Mouse (Mus musculus): Measurements from ENCODE around the gene Musk.
"Not testable (repeated sequence)": the region's sequence is repeated elsewhere in the genome, so short reads cannot be mapped to it uniquely, and the experiment has no call there.

The Musk gene

DNA sequence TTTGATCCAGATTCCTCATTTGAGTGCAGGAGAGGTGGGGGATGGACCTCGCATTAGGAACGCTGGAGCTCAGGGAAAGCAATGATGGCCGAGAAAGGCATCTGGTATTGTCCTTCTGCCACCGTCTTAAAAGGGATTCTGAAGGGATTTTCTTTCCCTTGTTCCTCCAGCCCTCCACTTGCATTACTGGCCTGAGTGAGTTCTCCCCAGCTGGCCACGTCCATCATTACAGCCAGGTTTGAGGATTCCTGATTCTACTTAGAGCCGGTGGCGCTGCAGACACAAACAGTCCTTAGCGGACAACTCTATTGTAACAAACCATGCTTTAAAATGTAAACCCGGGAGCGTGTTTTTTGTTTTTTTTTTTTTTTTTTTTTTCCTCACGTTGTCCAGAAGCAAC lies at the start of gene Musk:
Gene Musk, plus strand, starts transcription at position 274 of the 400 bp plus-strand sequence.
- no peak for DNase-seq (ENCODE audit: low spot score in 2 of 2)

DNA sequence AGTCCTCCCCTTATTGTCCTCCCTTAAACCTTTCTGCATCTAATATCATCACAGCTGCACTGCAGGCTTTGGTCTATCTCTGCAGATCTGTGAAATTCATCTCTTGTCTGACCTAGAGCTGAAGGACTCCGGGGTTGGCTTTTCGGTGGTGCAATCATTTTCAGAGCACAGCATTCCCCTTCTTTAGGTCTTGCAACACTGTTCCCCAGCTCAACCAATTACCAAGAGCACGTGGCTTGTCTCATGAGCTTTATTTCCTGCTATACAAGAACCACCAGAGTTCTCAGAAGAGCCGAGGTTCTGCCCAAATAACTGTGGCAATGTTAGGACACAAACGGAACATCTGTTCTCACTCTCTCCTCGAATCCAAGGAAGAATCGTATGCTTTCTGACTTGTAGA lies 45.3 kb upstream of the Musk start:
- no peak for DNase-seq (ENCODE audit: low spot score in 2 of 2)

DNA sequence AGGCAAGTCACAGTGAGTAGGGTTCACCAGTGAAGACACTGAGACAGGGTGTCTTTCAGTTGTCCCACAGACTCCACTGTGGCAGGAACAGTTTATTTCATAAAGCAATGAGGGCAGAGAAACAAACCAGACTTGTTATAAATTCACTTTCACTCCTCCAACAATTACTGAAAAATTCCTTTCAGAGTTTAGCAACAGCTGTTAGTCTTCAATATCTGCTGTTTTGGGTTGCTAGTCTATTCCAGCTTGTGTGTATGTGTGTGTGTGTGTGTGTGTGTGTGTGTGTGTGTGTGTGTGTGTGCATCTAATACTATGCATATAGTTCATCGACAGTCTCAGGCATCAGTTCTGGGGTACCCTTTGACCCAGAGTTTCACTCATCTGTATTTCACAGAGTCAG lies 40.2 kb upstream of the Musk start:
- DNase-seq (ENCODE audit: low spot score in 2 of 2) = no peak

DNA sequence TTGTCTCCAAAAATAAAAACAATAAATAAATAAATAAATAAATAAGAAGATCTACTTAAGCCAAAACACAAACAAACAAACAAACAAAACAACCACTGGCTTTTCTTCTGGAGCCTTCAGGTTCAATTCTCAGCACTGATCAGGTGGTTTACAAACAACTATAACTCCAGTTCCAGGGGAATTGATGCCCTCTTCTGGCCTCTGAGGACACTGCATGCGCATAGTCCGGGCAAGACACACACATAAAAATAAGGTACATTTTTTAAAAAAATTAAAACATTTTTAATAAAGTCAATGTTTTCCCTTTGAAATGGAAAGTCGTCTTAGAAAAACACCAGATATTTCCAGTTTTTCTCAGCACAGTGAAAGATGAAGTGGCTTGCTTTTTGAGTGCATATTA lies 33.4 kb upstream of the Musk start:
- DNase-seq (ENCODE audit: low spot score in 2 of 2) = no peak

DNA sequence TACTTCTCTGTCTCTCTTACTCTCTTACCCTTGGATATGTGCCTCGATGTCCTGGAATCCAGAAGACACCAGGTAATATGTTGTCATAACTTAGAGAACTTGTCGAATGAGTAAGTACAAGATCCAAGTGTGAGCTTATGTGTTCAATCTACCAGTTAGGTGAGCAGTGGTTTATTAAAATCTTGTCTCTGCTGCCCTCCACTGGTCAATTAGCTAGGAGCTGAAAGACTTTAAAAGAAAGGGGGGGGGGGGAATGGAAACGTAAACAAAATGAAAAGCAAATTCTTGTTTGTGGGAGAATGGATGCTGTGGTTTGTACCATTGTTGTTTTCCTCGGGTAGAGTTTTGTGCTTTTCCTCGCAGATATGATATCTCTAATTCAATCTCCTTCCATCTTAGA lies 32.4 kb upstream of the Musk start:
- no peak for DNase-seq (ENCODE audit: low spot score in 2 of 2)

DNA sequence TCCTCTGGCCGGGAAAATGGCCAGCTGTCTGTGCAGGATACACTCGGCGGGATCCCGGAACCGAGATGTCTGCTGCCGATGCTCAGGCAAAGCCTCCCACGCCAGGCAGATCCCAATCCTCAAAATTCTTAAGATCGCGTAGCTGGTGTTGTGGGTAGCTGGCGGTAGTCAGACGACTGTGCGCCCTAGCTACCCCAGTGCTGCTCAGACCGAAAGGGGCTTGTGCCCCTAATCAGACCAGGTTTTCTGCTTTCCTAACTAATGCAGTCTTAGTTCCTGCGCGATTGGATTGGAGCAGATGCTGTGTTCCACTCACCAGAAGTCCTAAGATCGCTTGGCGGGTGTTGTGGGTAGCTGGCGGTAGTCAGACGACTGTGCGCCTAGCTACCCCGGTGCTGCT lies 25.0 kb upstream of the Musk start:
- DNase-seq (ENCODE audit: low spot score in 2 of 2) = not testable (repeated sequence)

DNA sequence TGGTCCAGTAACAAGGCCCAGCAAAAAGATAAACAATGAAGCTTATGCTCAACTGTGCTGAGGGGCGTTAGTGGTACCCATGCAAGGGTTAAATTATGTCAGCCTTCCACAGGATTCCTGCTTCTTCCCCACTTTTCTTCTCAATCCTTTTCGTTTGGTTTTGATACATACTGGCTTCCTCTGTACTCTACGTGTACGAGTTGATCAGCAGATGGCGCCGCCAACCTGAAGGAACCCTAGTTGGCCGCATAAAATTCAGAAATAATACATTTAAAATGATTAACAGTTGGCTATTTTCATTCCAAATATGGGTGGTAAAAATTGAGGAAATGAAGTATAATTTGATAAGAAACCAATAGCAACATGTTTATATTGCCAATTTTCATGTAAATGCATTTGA lies 19.5 kb upstream of the Musk start:
- DNase-seq (ENCODE audit: low spot score in 2 of 2) = no peak

DNA sequence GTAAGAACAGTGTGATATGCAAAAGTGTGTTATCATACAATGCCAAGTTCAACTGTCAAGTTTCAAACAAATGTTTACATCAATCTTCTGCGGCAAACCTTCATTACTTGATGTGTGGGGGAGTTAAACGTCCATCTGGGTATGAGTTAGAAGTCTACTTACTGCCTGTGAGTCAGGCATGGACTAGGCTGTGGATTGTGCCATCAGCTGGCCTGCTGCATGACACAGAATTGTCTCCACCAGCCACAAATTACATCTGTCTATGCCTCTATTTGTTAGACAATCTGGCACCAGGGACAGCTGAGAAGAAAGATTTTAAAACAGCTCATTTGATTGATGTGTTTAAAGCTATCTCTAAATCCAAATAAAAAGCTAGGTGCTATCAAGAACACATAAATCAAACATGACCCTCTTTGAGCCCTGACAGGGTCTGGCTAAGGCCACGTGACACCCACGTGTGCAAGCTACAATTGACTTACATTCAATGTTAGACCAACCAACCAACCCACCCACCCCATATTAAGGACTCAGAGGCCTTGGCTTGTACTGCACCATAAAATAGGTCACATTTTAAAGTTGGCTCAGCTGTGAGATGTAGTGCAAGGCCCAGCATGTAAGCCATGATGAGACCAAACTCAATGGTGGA lies 16.7 kb upstream of the Musk start:
- no peak for DNase-seq (ENCODE audit: low spot score in 2 of 2)

DNA sequence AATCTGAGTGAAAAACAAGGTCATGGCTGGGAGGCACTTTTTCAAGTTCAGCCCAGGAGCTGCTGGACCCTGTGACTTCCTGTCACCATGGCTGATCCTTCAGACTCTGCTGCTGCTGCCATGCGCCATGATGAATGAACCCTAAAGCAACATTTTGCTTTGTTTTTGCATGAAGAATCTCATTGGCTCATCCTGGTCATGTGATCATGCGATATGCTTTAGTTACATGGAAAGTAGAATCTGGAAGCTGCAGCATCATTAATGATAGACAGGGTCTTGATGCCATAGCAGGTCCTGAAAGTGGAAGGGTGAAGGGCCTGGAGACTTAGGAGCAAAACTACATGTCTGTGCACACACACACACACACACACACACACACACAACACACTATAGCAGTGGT lies 15.8 kb upstream of the Musk start:
- DNase-seq (ENCODE audit: low spot score in 2 of 2) = no peak

DNA sequence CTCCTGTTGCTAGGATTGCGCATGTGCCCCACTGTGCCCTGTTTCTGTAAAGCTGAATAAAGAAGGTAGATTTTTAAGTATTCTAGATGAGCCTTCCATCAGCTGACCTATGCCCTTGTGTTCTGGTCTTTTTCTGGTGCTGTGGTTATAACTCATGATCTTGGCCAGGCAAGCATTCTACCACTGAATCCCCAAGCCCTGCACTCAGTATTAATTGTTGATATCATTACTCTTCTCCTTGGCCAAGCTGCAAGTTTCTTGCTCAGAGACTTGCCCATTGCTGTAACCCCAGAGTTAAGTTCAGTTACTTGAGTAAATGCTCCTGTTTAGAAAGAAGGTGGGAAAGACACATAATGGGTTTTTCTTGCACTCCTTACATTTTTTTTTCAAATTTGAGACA lies 14.8 kb upstream of the Musk start:
- DNase-seq (ENCODE audit: low spot score in 2 of 2) = no peak

DNA sequence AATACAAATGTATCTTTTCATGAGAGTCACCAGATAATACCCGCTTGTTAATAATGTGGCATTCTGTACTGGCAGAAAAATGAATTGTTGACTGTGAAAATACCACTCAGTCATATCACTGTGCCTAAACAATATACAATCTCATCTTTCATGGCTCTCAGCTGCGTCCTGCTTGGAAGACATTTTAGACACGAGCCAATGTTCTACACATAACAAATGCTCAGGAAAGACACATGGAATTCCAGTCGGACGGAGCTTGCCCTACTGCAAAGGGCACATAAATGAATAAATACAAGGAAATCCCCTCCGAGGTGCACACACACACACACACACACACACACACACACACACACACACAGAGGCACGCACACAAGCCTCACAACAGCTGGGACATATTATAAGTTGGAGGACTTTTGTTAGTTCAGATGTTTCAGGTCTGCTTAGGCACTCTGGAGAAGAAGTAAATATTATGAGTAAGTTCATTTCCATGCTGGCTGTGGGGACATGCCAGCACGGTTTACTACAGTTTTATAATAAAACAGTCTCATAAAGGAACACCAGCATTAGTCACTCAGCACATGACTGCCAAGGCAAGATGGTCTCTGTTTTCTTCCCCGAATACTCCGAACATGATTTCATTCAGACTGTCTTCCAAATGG lies 14.1 kb upstream of the Musk start:
- no peak for DNase-seq (ENCODE audit: low spot score in 2 of 2)

DNA sequence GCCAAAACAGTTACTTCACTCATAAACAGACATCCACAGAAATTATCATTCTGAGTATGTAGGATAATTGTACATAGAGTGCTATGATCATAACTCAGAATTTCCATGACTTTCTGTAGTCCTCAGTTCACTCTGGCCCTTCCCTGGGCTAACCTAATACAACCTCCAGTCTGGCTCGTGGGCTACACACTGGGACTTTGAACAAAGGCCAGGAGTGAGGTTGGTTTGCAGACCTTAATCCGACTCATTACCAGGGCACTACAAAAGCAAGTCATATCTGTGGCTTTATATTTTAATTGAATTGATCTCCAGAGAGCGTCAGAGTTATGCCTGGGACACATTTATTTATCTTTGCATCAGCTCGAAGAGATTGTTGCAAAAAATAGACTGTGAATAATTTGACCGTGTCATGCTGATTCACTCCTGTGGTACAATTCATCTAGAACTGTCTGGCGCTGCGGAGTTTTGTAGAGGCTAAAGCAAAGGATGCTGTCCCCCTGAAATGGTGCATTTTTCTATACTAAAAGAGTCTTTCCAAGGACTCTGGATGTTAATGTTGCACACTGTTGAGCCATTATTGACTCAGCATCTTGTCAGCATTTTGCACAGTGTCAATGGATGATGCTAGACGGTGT lies 10.4 kb upstream of the Musk start:
- no peak for DNase-seq (ENCODE audit: low spot score in 2 of 2)

DNA sequence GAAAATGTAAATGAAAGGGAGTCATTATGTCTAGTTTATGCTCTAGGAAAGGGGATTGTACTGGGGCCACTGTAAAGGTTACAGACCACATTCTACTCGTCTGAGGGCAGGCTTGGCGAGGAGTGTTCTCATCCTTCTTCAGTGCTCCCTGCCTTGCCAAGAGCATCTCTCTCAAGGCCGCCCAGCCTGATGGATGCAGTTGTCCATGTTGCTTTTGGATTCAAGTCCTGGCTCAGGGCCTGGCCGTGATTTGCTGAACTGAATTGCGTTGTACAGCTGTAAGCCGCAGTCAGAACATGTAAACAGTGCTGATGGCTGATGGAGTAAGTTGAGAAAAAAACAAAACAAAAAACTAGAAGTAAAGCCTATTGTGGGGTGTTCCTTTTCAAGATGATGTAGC lies 7.4 kb upstream of the Musk start:
- DNase-seq (ENCODE audit: low spot score in 2 of 2) = no peak

DNA sequence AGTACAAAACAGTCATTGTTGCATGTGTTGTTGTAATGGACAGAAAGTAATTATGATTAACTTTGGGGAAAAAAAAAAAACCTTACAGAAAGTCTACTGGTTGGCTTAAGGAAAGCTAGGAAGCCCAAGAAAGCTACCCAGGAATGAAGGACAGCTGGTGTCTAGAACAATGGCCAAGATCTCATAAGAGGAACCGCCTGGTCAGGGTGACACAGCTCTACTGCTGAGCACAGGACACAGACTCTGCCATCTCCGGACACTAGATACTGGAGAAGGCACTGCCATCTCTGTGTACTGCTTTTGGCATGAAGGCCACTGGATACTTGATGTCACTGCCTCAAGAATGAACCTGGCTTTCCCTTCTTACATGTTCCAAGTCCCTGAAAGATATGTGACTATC lies 5.6 kb upstream of the Musk start:
- no peak for DNase-seq (ENCODE audit: low spot score in 2 of 2)

DNA sequence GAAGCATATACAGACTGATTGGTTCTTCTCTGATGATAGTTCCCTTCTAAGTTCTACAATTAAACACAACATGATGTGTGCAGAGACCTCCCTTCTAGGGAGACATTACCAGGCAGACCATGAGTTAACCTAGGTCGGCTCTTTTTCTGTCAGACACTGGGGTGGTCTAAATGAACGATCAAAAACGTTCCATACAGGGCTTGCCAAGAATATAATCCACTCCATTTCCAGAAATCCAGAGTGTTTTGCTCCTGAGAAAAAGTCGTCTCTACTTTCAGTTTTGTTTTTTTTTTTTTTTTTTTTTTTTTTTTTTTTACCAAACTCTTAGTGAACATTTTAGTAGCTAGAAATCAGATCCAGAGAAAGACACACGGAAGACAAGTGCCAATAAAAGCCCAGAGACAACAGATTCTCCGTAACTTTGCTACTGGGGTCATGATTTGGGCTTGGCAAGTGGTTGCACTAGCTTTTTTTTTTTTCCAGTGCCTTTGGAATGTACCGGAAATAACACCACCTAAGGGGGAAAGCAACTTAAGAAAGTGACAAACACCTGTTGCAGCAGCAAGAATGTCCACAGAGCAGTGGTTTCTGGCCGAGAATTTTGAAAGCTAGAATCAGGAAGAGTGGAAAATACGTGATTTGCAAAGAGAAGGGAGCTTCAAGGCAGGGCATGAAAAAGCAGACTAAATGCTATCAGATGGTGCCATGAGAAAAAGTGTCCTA lies 769 bp downstream of the Musk start:
- DNase-seq (ENCODE audit: low spot score in 2 of 2) = no peak

DNA sequence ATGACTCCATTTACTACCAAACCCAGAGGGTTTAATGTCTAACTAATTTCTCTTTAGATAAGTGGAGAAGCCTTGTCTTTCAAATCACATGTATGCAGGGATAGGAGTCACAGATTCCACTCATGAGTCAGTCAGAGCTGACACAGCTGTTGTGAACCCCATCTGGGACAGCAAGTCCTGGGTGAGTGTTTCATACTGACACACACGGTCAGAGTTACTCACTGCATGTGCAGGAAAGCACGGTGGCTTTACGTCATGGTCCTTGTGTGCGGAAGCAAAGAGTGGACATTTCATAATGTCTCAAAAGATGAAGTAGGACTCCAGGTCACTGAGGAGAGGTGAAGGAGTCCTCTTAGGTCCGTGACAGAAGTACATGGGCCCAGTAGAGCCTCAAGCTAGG lies 3.0 kb downstream of the Musk start:
- DNase-seq (ENCODE audit: low spot score in 2 of 2) = no peak

DNA sequence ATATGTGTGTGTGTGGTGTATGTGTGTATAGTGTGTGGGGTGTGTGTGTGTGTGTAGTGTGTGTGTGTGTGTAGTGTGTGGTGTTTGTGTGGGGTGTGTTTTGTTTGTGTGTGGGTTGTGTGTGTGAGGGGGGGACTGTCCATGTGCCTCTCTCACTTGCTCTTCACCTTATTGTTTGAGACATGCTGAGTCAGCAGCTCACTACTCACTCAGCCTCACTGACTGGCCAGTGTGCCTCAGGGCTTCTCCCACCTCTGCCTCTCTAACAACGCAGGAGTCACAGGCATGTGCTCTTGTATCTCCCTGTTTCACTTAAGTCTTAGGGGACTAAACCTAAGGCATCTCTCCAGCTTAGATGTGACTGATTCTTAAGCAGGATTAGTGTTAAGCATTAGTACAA lies 6.1 kb downstream of the Musk start:
- no peak for DNase-seq (ENCODE audit: low spot score in 2 of 2)

DNA sequence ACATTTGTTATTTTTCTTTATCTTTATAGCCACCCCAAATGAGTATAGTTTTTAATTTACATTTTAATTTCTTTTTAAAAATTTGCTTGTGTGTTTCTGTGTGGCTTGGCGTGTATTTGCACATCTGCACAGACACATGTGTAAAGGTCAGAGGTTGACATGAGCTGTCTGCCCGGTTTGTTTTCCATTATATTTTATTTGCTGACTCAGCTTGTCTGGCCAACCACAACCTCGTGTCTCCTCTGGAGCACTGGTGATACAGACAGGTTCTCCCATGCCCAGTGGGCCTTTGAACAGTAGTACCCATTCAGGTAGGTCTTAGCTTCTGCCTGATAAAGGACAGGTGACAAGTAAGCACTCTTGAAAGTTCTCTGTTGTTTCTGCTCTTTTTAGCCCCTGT lies 7.3 kb downstream of the Musk start:
- DNase-seq (ENCODE audit: low spot score in 2 of 2) = no peak

DNA sequence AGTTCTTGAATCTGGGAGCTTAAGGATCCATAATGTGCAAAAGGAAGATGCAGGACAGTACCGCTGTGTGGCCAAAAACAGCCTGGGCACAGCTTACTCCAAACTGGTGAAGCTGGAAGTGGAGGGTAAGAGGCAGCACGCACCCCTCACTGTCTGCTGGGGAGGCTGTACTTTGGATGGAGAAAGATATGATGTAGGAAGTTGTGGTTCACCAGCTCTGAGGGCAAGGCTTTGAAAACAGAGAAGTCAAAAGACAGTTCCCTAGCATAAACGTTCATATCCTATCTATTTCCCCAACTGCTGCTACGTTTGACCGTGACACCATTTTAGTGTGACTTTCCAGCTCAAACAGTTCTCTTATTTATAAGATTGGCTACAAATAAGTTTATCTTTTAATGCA lies 18.1 kb downstream of the Musk start:
- peak in 1 of 2 experiments; percentile 12 for DNase-seq (ENCODE audit: low spot score in 2 of 2)

DNA sequence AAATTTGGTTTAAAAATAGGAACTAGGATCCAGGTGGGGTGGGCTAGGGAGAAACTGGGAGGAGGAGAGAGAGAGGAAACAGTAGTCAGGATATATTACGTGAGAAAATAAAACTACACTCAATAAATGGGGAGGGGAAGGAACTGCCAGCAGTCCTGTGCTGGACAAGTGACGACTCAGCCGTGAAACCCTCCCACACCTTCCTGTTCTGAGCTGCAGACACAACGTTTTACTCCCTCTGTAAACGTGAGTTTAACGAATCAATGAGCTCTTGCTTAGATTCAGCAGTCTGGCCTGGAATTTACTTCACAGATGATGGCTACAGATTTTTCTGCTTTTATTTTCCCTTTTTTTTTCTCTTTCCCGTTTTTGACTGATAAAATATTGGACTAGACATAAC lies 18.8 kb downstream of the Musk start:
- DNase-seq (ENCODE audit: low spot score in 2 of 2) = no peak

DNA sequence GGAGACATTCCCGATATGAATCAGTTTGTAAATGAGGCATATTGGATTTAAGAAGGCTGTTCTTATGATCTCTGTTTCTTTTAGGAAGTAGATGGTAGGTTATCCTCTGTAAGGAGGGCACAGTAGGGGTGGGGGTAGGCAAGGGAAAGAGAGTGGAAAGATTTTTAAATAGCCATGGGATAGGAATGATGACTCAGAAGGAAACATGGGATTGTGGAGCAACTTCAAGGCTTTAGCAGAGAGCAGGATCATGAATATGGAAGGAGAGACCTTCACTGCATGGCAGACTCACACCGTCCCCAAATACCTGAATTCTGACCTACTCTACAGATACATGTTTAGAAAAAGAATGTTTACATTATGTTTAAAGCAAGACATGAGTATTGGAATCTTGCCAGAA lies 21.7 kb downstream of the Musk start:
- no peak for DNase-seq (ENCODE audit: low spot score in 2 of 2)

DNA sequence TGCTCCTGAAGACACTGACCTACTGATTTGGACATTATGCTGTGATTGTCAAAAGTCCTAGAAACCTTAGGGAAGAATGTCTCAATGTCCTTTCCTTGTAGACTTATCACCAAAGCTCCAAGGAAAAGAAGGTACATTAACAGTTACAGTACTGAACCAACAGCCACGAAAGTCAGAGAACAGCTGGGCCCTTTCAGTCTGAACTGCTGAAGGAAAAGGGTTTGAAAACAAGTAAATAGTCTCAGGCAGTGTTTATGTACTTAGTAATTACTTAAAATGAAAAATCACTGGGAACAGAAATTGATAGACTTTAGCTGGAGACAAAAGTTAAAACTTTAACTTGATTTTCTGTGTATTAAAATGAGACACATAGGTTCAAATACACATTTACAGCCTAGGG lies 27.6 kb downstream of the Musk start:
- no peak for DNase-seq (ENCODE audit: low spot score in 2 of 2)

DNA sequence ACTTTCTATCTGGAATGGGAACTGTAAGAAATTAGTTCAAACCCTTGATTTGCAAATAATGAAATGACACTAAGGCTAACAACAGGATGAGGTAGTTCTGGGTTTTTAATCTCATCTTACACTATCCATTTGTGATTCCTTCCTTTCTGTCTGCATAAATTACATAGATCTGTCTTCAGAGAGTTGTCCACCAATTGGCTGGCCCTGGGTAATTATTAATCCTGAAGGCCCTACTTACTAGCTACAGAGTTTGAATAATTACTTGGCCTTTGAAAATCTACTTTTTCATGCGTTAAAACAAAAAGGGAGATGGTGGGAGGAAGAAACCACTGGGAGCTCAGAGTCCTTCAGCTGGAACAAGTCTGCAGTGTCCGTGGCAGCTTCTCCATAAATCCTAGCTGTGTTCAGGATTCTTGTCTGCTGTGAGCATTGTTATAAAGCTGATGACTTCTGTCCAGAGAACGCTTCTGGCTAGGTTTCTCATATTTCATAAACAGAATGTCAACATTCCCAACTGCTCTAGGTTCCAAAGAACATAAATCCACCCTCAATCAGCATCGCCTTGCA lies 29.3 kb downstream of the Musk start:
- no peak for DNase-seq (ENCODE audit: low spot score in 2 of 2)

All from spleen, postnatal 4 days (tissue).